Mouse (Mus musculus): ENCODE results near the gene Dach1.

The Dach1 gene

GRCm38 (mm10) chr14:98108764-98109163 lies 60.8 kb downstream of the Dach1 start:
- DNase-seq (ENCODE audit: low read depth, low spot score), result peak; percentile 32

GRCm38 (mm10) chr14:98106208-98106607 lies 63.4 kb downstream of the Dach1 start:
- DNase-seq (ENCODE audit: low read depth, low spot score), result no peak

- DNase-seq (ENCODE audit: low read depth, low spot score), result no peak
Observed at GRCm38 (mm10) chr14:98104314-98104955, 65.1 kb downstream of the Dach1 start.

- DNase-seq (ENCODE audit: low read depth, low spot score), result no peak
Observed at GRCm38 (mm10) chr14:98095229-98095628, 74.3 kb downstream of the Dach1 start.

- no peak for DNase-seq (ENCODE audit: low read depth, low spot score)
Observed at GRCm38 (mm10) chr14:98089246-98089645, 80.3 kb downstream of the Dach1 start.

GRCm38 (mm10) chr14:98087355-98087754 lies 82.2 kb downstream of the Dach1 start:
- no peak for DNase-seq (ENCODE audit: low read depth, low spot score)

GRCm38 (mm10) chr14:98086794-98087193 lies 82.8 kb downstream of the Dach1 start:
- no peak for DNase-seq (ENCODE audit: low read depth, low spot score)

GRCm38 (mm10) chr14:98085141-98085540 lies 84.4 kb downstream of the Dach1 start:
- DNase-seq (ENCODE audit: low read depth, low spot score), result no peak

GRCm38 (mm10) chr14:98084720-98085119 lies 84.8 kb downstream of the Dach1 start:
- no peak for DNase-seq (ENCODE audit: low read depth, low spot score)

GRCm38 (mm10) chr14:98083419-98083818 lies 86.1 kb downstream of the Dach1 start:
- no peak for DNase-seq (ENCODE audit: low read depth, low spot score)

- no peak for DNase-seq (ENCODE audit: low read depth, low spot score)
Observed at GRCm38 (mm10) chr14:98080014-98080413, 89.6 kb downstream of the Dach1 start.

GRCm38 (mm10) chr14:98077996-98078395 lies 91.6 kb downstream of the Dach1 start:
- no peak for DNase-seq (ENCODE audit: low read depth, low spot score)

- DNase-seq (ENCODE audit: low read depth, low spot score), result peak; percentile 24
Observed at GRCm38 (mm10) chr14:98073421-98074080, 96.0 kb downstream of the Dach1 start.

- DNase-seq (ENCODE audit: low read depth, low spot score), result peak; percentile 16
Observed at GRCm38 (mm10) chr14:98072647-98073420, 96.7 kb downstream of the Dach1 start.

GRCm38 (mm10) chr14:98071877-98072276 lies 97.7 kb downstream of the Dach1 start:
- no peak for DNase-seq (ENCODE audit: low read depth, low spot score)

GRCm38 (mm10) chr14:98067273-98067905 lies 102.2 kb downstream of the Dach1 start:
- DNase-seq (ENCODE audit: low read depth, low spot score), result no peak

GRCm38 (mm10) chr14:98064190-98064589 lies 105.4 kb downstream of the Dach1 start:
- DNase-seq (ENCODE audit: low read depth, low spot score), result no peak

- no peak for DNase-seq (ENCODE audit: low read depth, low spot score)
Observed at GRCm38 (mm10) chr14:98049329-98049728, 120.2 kb downstream of the Dach1 start.

GRCm38 (mm10) chr14:98048403-98048802 lies 121.2 kb downstream of the Dach1 start:
- DNase-seq (ENCODE audit: low read depth, low spot score), result no peak

- DNase-seq (ENCODE audit: low read depth, low spot score), result no peak
Observed at GRCm38 (mm10) chr14:98047670-98048069, 121.9 kb downstream of the Dach1 start.

GRCm38 (mm10) chr14:98046960-98047359 lies 122.6 kb downstream of the Dach1 start:
- DNase-seq (ENCODE audit: low read depth, low spot score), result no peak

- no peak for DNase-seq (ENCODE audit: low read depth, low spot score)
Observed at GRCm38 (mm10) chr14:98038524-98038923, 131.0 kb downstream of the Dach1 start.

All from brain, embryonic 18.5 days (tissue).